Mouse (Mus musculus): ENCODE results near the gene Fbxw21. TPM values are rescaled to one million over a fixed set of nuclear protein-coding genes. Genes with fewer than 3 reads are reported as not detected.

The Fbxw21 gene
- polyA plus RNA-seq, 1 experiment from 2014 or later = not detected

DNA sequence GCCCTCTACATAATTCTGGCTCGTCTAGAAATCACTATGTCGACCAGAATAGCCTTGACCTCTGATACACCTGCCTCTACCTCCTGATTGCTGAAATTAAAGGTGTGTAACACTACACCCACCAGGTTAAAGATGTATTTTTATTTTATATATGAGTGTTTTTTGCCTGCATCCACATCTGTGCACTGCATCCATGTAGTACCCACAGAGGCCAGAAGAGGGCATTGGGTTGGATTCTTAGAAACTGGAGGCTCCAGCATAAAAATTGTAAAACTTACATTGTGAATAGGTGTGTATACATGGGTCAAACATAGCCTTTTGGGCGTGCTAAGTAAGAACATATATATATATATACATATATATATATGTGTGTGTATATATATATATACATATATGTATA lies 33.6 kb downstream of the Fbxw21 start:
- H3K9me3 ChIP-seq (ENCODE audit: control insufficient read depth, low read length) = no peaks in the 10 kb centered on the region
- peak; percentile 76 for DNase-seq (ENCODE audit: low spot score, missing footprints)
- H3K27ac ChIP-seq (ENCODE audit: low read depth, low read length) = no peak overlapping the region
- no peak for ATAC-seq (ENCODE audit: low FRiP score)
- H3K4me2 ChIP-seq = no peak overlapping the region
- 57% methylated on average over 3 of the region's 3 CpGs for WGBS
- H3K9ac ChIP-seq (ENCODE audit: low read length) = no peak overlapping the region
- no peak overlapping the region for H3K4me3 ChIP-seq (ENCODE audit: low read depth, low read length)
- no peaks in the 10 kb centered on the region for H3K27me3 ChIP-seq (ENCODE audit: control insufficient read depth, insufficient read depth, low read length)
- no peaks in the 10 kb centered on the region for H3K4me1 ChIP-seq (ENCODE audit: control insufficient read depth, insufficient read depth, low read length)
- H3K36me3 ChIP-seq (ENCODE audit: control insufficient read depth, insufficient read depth, low read length) = no peaks in the 10 kb centered on the region

DNA sequence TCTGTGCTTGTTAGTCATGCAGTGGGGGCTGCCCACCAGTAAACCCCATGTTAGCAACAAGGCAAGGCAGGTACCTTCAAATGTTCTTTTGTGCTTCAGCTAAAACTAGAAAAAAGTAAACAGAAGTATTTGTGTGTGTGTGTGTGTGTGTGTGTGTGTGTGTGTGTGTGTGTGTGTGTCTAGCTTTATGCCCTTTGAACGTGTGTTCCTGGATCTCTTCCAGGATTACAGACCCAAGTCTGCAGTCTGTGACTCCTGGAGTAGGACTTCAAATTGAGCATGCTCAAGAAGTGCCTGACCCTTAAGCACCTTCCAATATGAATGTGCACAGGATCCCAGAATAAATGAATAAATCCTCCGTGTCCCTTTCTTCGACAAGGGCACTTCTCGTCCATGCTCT lies 34.8 kb downstream of the Fbxw21 start:
- WGBS = 88% methylated on average over 4 of the region's 4 CpGs
- no peak overlapping the region for H3K4me3 ChIP-seq (ENCODE audit: low read depth, low read length)

DNA sequence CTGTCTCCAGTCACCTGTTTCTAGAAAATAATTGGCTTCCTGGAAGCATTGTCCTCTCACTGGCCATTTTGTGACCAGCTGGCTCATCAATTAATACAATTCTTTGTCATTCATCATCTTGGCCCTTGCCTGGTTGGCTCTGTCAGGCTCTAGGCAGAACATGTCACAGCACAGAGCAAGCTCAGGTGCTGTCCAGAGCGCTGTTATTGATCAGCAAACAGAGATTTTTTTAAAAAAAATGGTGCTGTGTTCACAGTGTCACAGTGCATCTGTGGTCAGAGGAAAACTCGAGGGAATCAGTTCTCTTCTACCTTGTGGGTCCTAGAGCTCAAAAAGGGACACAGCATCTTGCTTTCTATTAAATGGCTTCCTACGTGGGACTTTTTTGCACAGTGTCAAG lies 36.4 kb downstream of the Fbxw21 start:
- ATAC-seq (ENCODE audit: low FRiP score) (no peak), DNase-seq (ENCODE audit: low spot score, missing footprints) (peak; percentile 45)
- Histone ChIP-seq H3K4me3 (ENCODE audit: low read depth, low read length) (no peak overlapping the region), H3K4me1 (ENCODE audit: control insufficient read depth, insufficient read depth, low read length) (no peaks in the 10 kb centered on the region), H3K9ac (ENCODE audit: low read length) (no peak overlapping the region), H3K27ac (ENCODE audit: low read depth, low read length) (no peak overlapping the region), H3K4me2 (no peak overlapping the region), H3K9me3 (ENCODE audit: control insufficient read depth, low read length) (no peaks in the 10 kb centered on the region), H3K27me3 (ENCODE audit: control insufficient read depth, insufficient read depth, low read length) (no peaks in the 10 kb centered on the region), H3K36me3 (ENCODE audit: control insufficient read depth, insufficient read depth, low read length) (no peaks in the 10 kb centered on the region)
- 78% methylated on average over 3 of the region's 3 CpGs for WGBS

More for the DNA sequence above, 34.8 kb downstream of the Fbxw21 start:
- Histone ChIP-seq H3K4me1 (ENCODE audit: control insufficient read depth, insufficient read depth, low read length) (no peaks in the 10 kb centered on the region), H3K27me3 (ENCODE audit: control insufficient read depth, insufficient read depth, low read length) (no peaks in the 10 kb centered on the region), H3K9ac (ENCODE audit: low read length) (no peak overlapping the region), H3K36me3 (ENCODE audit: control insufficient read depth, insufficient read depth, low read length) (no peaks in the 10 kb centered on the region), H3K27ac (ENCODE audit: low read depth, low read length) (no peak overlapping the region), H3K4me2 (no peak overlapping the region), H3K9me3 (ENCODE audit: control insufficient read depth, low read length) (no peaks in the 10 kb centered on the region)
- DNase-seq (ENCODE audit: low spot score, missing footprints) (no peak), ATAC-seq (ENCODE audit: low FRiP score) (no peak)

DNA sequence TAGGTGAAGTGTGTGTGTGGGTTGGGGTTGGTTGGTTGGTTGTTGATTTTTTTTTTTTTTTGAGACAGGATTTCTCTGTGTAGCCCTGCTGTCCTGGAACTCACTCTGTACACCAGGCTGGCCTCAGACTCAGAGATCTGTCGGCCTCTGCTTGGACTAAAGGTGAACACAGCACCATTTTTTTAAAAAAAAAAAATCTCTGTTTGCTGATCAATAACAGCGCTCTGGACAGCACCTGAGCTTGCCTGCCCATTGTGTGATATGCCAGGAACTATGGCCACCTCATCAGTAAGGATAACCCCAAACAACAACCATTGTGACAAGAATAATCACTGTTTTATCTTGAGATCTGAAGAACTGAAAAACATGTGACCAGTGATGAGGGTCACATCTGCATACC lies 36.8 kb downstream of the Fbxw21 start:
- no peak overlapping the region for H3K4me3 ChIP-seq (ENCODE audit: low read depth, low read length)
- H3K9ac ChIP-seq (ENCODE audit: low read length) = no peak overlapping the region
- no peaks in the 10 kb centered on the region for H3K4me1 ChIP-seq (ENCODE audit: control insufficient read depth, insufficient read depth, low read length)
- WGBS = 86% methylated on average over 2 of the region's 2 CpGs
- H3K9me3 ChIP-seq (ENCODE audit: control insufficient read depth, low read length) = no peaks in the 10 kb centered on the region
- no peak for DNase-seq (ENCODE audit: low spot score, missing footprints)
- H3K27ac ChIP-seq (ENCODE audit: low read depth, low read length) = no peak overlapping the region
- no peaks in the 10 kb centered on the region for H3K36me3 ChIP-seq (ENCODE audit: control insufficient read depth, insufficient read depth, low read length)
- H3K4me2 ChIP-seq = no peak overlapping the region
- H3K27me3 ChIP-seq (ENCODE audit: control insufficient read depth, insufficient read depth, low read length) = no peaks in the 10 kb centered on the region
- ATAC-seq (ENCODE audit: low FRiP score) = no peak

DNA sequence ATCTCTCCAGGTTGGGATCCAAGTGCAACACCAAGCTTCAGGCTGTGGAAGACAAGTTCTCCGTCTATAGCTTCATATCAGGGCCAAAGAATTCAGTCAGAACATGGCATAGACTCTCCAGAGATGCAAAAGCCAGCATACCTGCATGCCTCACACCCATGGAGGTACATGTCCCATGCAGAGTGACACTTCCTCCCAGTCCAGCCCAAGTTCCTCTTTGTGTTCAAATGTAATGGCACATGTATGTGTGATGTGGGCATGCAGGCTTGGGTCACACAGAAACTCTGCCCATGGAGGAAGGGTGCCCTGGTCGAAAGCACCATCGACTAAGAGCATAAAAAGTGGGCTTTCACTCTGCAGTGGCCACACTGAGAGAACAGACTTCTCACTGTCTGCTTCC lies 37.7 kb downstream of the Fbxw21 start:
- 82% methylated on average over 3 of the region's 3 CpGs for WGBS
- H3K9ac ChIP-seq (ENCODE audit: low read length) = no peak overlapping the region
- no peak overlapping the region for H3K4me2 ChIP-seq
- peaks cover 2% of the 10 kb centered on the region; the same call in 1 of the 2 replicates for H3K36me3 ChIP-seq (ENCODE audit: control insufficient read depth, insufficient read depth, low read length)
- DNase-seq (ENCODE audit: low spot score, missing footprints) (no peak), ATAC-seq (ENCODE audit: low FRiP score) (no peak)
- no peaks in the 10 kb centered on the region for H3K27me3 ChIP-seq (ENCODE audit: control insufficient read depth, insufficient read depth, low read length)
- no peaks in the 10 kb centered on the region for H3K9me3 ChIP-seq (ENCODE audit: control insufficient read depth, low read length)
- no peak overlapping the region for H3K4me3 ChIP-seq (ENCODE audit: low read depth, low read length)
- no peak overlapping the region for H3K27ac ChIP-seq (ENCODE audit: low read depth, low read length)
- no peaks in the 10 kb centered on the region for H3K4me1 ChIP-seq (ENCODE audit: control insufficient read depth, insufficient read depth, low read length)

DNA sequence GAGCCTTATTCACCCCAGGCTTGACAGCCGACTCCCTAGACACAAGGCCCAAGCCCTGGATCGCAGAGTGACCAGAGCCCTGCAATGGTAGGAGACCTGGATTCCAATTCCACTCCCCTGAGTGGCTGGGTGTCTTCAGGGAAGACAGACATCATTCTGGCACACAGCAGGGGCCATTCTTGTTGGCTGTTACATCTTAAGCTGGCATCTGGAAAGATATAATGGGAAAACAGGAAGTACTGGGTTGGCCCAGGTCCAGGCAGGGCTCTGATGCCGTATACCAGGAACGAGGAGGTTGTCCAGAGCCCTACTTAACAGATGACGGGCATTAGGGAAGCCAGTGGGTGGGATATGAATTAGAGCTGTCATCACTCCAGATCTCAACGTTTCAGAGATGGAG lies 38.6 kb downstream of the Fbxw21 start:
- Histone ChIP-seq H3K9ac (ENCODE audit: low read length) (no peak overlapping the region), H3K27ac (ENCODE audit: low read depth, low read length) (no peak overlapping the region), H3K27me3 (ENCODE audit: control insufficient read depth, insufficient read depth, low read length) (no peaks in the 10 kb centered on the region), H3K4me3 (ENCODE audit: low read depth, low read length) (no peak overlapping the region), H3K9me3 (ENCODE audit: control insufficient read depth, low read length) (no peaks in the 10 kb centered on the region), H3K4me2 (no peak overlapping the region), H3K36me3 (ENCODE audit: control insufficient read depth, insufficient read depth, low read length) (peaks cover 8% of the 10 kb centered on the region), H3K4me1 (ENCODE audit: control insufficient read depth, insufficient read depth, low read length) (no peaks in the 10 kb centered on the region)
- ATAC-seq (ENCODE audit: low FRiP score) (no peak), DNase-seq (ENCODE audit: low spot score, missing footprints) (peak; percentile 84)
- WGBS = 72% methylated on average over 6 of the region's 6 CpGs

DNA sequence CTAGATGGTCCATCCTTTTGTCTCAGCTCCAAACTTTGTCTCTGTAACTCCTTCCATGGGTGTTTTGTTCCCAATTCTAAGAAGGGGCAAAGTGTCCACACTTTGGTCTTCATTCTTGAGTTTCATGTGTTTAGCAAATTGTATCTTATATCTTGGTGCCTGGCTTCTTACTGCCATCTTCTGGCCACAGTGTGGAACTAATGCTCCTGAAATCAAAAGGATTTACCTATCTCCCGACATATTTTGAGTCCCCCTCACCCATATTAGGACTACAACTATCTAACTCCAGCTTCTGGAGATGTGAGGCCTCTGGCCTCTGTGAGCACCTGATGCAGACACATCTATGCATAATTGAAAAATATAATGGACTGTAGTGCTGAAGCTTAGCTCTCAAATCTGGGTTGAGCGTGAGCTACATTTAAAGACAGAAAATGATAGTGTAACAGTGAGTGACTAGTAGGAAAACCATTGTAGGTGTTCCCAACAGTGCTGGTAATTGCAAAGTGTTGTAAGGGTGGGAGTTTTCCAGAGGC lies 39.2 kb downstream of the Fbxw21 start:
- no peaks in the 10 kb centered on the region for H3K9me3 ChIP-seq (ENCODE audit: control insufficient read depth, low read length)
- no peaks in the 10 kb centered on the region for H3K27me3 ChIP-seq (ENCODE audit: control insufficient read depth, insufficient read depth, low read length)
- no peaks in the 10 kb centered on the region for H3K4me1 ChIP-seq (ENCODE audit: control insufficient read depth, insufficient read depth, low read length)
- ATAC-seq (ENCODE audit: low FRiP score) = no peak
- DNase-seq (ENCODE audit: low spot score, missing footprints) = peak; percentile 80
- no peak overlapping the region for H3K4me2 ChIP-seq
- peaks cover 14% of the 10 kb centered on the region for H3K36me3 ChIP-seq (ENCODE audit: control insufficient read depth, insufficient read depth, low read length)
- H3K9ac ChIP-seq (ENCODE audit: low read length) = no peak overlapping the region
- WGBS = 48% methylated on average over 2 of the region's 2 CpGs
- no peak overlapping the region for H3K4me3 ChIP-seq (ENCODE audit: low read depth, low read length)
- H3K27ac ChIP-seq (ENCODE audit: low read depth, low read length) = no peak overlapping the region

DNA sequence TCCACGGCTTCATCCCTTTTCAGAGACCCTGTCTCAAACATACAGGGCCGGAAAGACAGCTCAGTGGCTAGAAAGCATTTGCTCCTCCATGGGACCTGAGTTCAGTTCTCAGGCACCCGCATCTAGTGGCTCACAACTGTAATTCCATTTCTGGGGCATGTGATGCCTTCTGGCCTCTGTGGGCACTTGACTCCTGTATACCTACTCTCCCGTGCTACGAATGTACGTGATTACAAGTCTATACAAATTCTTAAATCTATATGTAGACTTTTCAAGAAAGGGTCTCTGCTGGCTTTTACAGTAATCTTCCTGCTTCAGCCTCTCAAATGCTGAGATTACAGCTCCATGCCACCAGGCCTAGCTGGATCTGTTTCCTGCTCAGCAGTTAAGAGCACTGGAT lies 40.9 kb downstream of the Fbxw21 start:
- Histone ChIP-seq H3K9me3 (ENCODE audit: control insufficient read depth, low read length) (no peaks in the 10 kb centered on the region), H3K4me3 (ENCODE audit: low read depth, low read length) (no peak overlapping the region), H3K27me3 (ENCODE audit: control insufficient read depth, insufficient read depth, low read length) (no peaks in the 10 kb centered on the region), H3K27ac (ENCODE audit: low read depth, low read length) (no peak overlapping the region), H3K4me1 (ENCODE audit: control insufficient read depth, insufficient read depth, low read length) (no peaks in the 10 kb centered on the region), H3K36me3 (ENCODE audit: control insufficient read depth, insufficient read depth, low read length) (peaks cover 30% of the 10 kb centered on the region), H3K9ac (ENCODE audit: low read length) (no peak overlapping the region), H3K4me2 (no peak overlapping the region)
- WGBS = 90% methylated on average over 6 of the region's 6 CpGs
- DNase-seq (ENCODE audit: low spot score, missing footprints) = peak; percentile 80
- no peak for ATAC-seq (ENCODE audit: low FRiP score)

DNA sequence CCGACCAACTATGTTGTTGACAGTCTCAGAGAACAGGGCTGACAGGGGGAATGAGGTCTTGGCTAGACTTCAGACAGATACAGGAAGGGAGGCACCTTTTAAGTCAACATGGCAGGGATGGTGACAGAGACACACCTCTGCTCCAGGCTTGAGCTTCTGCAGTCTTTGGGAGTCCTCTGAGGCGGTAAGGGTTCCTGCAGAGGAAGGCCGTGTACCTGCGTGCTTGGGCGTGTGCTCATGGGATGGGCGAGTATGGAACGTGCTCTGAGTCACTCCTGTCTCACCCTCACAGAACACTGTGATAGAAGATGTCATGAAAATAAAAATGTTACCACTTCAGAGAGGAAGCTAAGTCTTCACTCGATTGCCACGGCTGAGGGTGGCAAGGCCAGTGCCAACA lies 42.3 kb downstream of the Fbxw21 start:
- no peaks in the 10 kb centered on the region for H3K4me1 ChIP-seq (ENCODE audit: control insufficient read depth, insufficient read depth, low read length)
- H3K4me2 ChIP-seq = no peak overlapping the region
- H3K27me3 ChIP-seq (ENCODE audit: control insufficient read depth, insufficient read depth, low read length) = no peaks in the 10 kb centered on the region
- no peak overlapping the region for H3K4me3 ChIP-seq (ENCODE audit: low read depth, low read length)
- 91% methylated on average over 9 of the region's 9 CpGs for WGBS
- DNase-seq (ENCODE audit: low spot score, missing footprints) (peak; percentile 31), ATAC-seq (ENCODE audit: low FRiP score) (no peak)
- H3K9me3 ChIP-seq (ENCODE audit: control insufficient read depth, low read length) = no peaks in the 10 kb centered on the region
- H3K27ac ChIP-seq (ENCODE audit: low read depth, low read length) = no peak overlapping the region
- H3K36me3 ChIP-seq (ENCODE audit: control insufficient read depth, insufficient read depth, low read length) = peaks cover 38% of the 10 kb centered on the region
- no peak overlapping the region for H3K9ac ChIP-seq (ENCODE audit: low read length)

DNA sequence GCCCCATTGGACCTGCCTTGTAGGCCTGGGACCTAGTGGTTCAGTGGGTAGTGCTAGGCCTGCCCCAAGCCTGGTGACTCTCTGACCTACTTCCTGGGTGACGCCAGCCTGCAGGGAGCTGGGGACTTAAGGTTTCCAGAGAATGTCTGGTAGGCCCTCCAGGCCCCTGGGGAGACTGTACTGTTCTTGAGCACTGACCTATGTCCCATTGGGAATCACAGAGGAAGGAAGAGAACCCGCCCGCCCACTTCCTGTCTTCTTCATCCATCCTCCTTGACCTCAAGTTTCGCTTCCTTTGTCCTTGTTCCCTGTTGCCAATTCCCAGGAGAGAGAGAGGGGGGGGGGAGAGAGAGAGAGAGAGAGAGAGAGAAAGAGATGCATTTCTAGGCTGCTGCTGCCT lies 43.7 kb downstream of the Fbxw21 start:
- H3K27ac ChIP-seq (ENCODE audit: low read depth, low read length) = no peak overlapping the region
- H3K9ac ChIP-seq (ENCODE audit: low read length) = no peak overlapping the region
- DNase-seq (ENCODE audit: low spot score, missing footprints) = peak; percentile 72
- H3K9me3 ChIP-seq (ENCODE audit: control insufficient read depth, low read length) = no peaks in the 10 kb centered on the region
- H3K36me3 ChIP-seq (ENCODE audit: control insufficient read depth, insufficient read depth, low read length) = peaks cover 49% of the 10 kb centered on the region
- no peaks in the 10 kb centered on the region for H3K4me1 ChIP-seq (ENCODE audit: control insufficient read depth, insufficient read depth, low read length)
- WGBS = 87% methylated on average over 4 of the region's 4 CpGs
- no peaks in the 10 kb centered on the region for H3K27me3 ChIP-seq (ENCODE audit: control insufficient read depth, insufficient read depth, low read length)
- ATAC-seq (ENCODE audit: low FRiP score) = no peak
- no peak overlapping the region for H3K4me3 ChIP-seq (ENCODE audit: low read depth, low read length)
- H3K4me2 ChIP-seq = no peak overlapping the region
